Mouse (Mus musculus): ENCODE results near the gene Lta. TPM values are rescaled to one million over a fixed set of nuclear protein-coding genes. Genes with fewer than 3 reads are reported as not detected.
A peak's percentile ranks its signal among the peaks of the same experiment; 100 is the strongest.

Gene Lta
- polyA plus RNA-seq, 1 experiment from 2014 or later, result not detected

GRCm38 (mm10) chr17:35201128-35201527 is 4.0 kb downstream of the Lta start:
- Histone ChIP-seq H3K4me1 (replicated peaks) (peaks cover 8% of the 10 kb centered on the region; the same call in 1 of the 2 replicates), H3K36me3 (no peaks in the 10 kb centered on the region), H3K4me2 (no peak overlapping the region), H3K9me3 (replicated peaks) (no peaks in the 10 kb centered on the region), H3K4me3 (no peak overlapping the region), H3K9ac (no peak overlapping the region), H3K27me3 (replicated peaks) (peaks cover 76% of the 10 kb centered on the region), H3K27ac (ENCODE audit: poor library complexity, severe bottlenecking) (no peak overlapping the region)
- ATAC-seq (ENCODE audit: insufficient number of reproducible peaks, low FRiP score), result no peak
- 52% methylated on average over 11 of the region's 11 CpGs for WGBS

- Histone ChIP-seq H3K4me3 (no peak overlapping the region), H3K4me1 (replicated peaks) (peaks cover 16% of the 10 kb centered on the region), H3K36me3 (no peaks in the 10 kb centered on the region), H3K9ac (no peak overlapping the region), H3K9me3 (replicated peaks) (no peaks in the 10 kb centered on the region), H3K27me3 (replicated peaks) (peaks cover 81% of the 10 kb centered on the region), H3K27ac (ENCODE audit: poor library complexity, severe bottlenecking) (no peak overlapping the region), H3K4me2 (no peak overlapping the region)
- 68% methylated on average over 11 of the region's 11 CpGs for WGBS
- no peak for ATAC-seq (ENCODE audit: insufficient number of reproducible peaks, low FRiP score)
Measured at GRCm38 (mm10) chr17:35200398-35200797, 4.8 kb downstream of the Lta start.

GRCm38 (mm10) chr17:35198946-35199345 is 6.2 kb downstream of the Lta start:
- peaks cover 19% of the 10 kb centered on the region for H3K4me1 ChIP-seq (replicated peaks)
- WGBS, result 30% methylated on average over 8 of the region's 8 CpGs

GRCm38 (mm10) chr17:35198029-35198428 is 7.1 kb downstream of the Lta start:
- WGBS, result 55% methylated on average over 7 of the region's 7 CpGs
- H3K9ac ChIP-seq, result no peak overlapping the region
- H3K27me3 ChIP-seq (replicated peaks), result peaks cover 81% of the 10 kb centered on the region
- H3K27ac ChIP-seq (ENCODE audit: poor library complexity, severe bottlenecking), result no peak overlapping the region
- H3K9me3 ChIP-seq (replicated peaks), result no peaks in the 10 kb centered on the region
- H3K36me3 ChIP-seq, result no peaks in the 10 kb centered on the region
- peaks cover 19% of the 10 kb centered on the region for H3K4me1 ChIP-seq (replicated peaks)
- no peak overlapping the region for H3K4me3 ChIP-seq
- no peak overlapping the region for H3K4me2 ChIP-seq
- ATAC-seq (ENCODE audit: insufficient number of reproducible peaks, low FRiP score), result no peak

More at GRCm38 (mm10) chr17:35198946-35199345, 6.2 kb downstream of the Lta start:
- no peak overlapping the region for H3K4me2 ChIP-seq
- no peak for ATAC-seq (ENCODE audit: insufficient number of reproducible peaks, low FRiP score)
- no peak overlapping the region for H3K27ac ChIP-seq (ENCODE audit: poor library complexity, severe bottlenecking)
- H3K4me3 ChIP-seq, result no peak overlapping the region
- H3K9ac ChIP-seq, result no peak overlapping the region
- no peaks in the 10 kb centered on the region for H3K36me3 ChIP-seq
- peaks cover 82% of the 10 kb centered on the region for H3K27me3 ChIP-seq (replicated peaks)
- no peaks in the 10 kb centered on the region for H3K9me3 ChIP-seq (replicated peaks)

- H3K4me2 ChIP-seq, result no peak overlapping the region
- no peak for ATAC-seq (ENCODE audit: insufficient number of reproducible peaks, low FRiP score)
- H3K4me1 ChIP-seq (replicated peaks), result peaks cover 19% of the 10 kb centered on the region
- 45% methylated on average over 5 of the region's 6 CpGs for WGBS
- H3K9ac ChIP-seq, result no peak overlapping the region
- H3K36me3 ChIP-seq, result no peaks in the 10 kb centered on the region
- no peak overlapping the region for H3K4me3 ChIP-seq
- H3K9me3 ChIP-seq (replicated peaks), result no peaks in the 10 kb centered on the region
- peaks cover 72% of the 10 kb centered on the region for H3K27me3 ChIP-seq (replicated peaks)
- H3K27ac ChIP-seq (ENCODE audit: poor library complexity, severe bottlenecking), result no peak overlapping the region
Measured at GRCm38 (mm10) chr17:35197126-35197525, 8.0 kb downstream of the Lta start.

GRCm38 (mm10) chr17:35196321-35196641 is 8.9 kb downstream of the Lta start:
- Histone ChIP-seq H3K27ac (ENCODE audit: poor library complexity, severe bottlenecking) (no peak overlapping the region), H3K36me3 (no peaks in the 10 kb centered on the region), H3K4me2 (peak overlapping the region; percentile 84), H3K9ac (peak overlapping the region; percentile 50; the same call in 1 of the 2 replicates), H3K4me1 (replicated peaks) (peaks cover 19% of the 10 kb centered on the region), H3K27me3 (replicated peaks) (peaks cover 64% of the 10 kb centered on the region), H3K4me3 (peak overlapping the region; percentile 48), H3K9me3 (replicated peaks) (no peaks in the 10 kb centered on the region)
- ATAC-seq (ENCODE audit: insufficient number of reproducible peaks, low FRiP score), result no peak
- WGBS, result 31% methylated on average over 9 of the region's 9 CpGs

- peak overlapping the region; percentile 84 for H3K4me2 ChIP-seq
- peak overlapping the region; percentile 50 for H3K9ac ChIP-seq
- H3K27ac ChIP-seq (ENCODE audit: poor library complexity, severe bottlenecking), result no peak overlapping the region
- H3K36me3 ChIP-seq, result no peaks in the 10 kb centered on the region
- no peaks in the 10 kb centered on the region for H3K9me3 ChIP-seq (replicated peaks)
- WGBS, result 1% methylated on average over 66 of the region's 66 CpGs
- H3K4me3 ChIP-seq, result peak overlapping the region; percentile 48
- ATAC-seq (ENCODE audit: insufficient number of reproducible peaks, low FRiP score), result peak; percentile 86
- H3K4me1 ChIP-seq (replicated peaks), result peaks cover 19% of the 10 kb centered on the region
- H3K27me3 ChIP-seq (replicated peaks), result peaks cover 59% of the 10 kb centered on the region
Measured at GRCm38 (mm10) chr17:35195631-35196320, 9.4 kb downstream of the Lta start.

- peak overlapping the region; percentile 50 for H3K9ac ChIP-seq
- peaks cover 51% of the 10 kb centered on the region for H3K27me3 ChIP-seq (replicated peaks)
- peak overlapping the region; percentile 84 for H3K4me2 ChIP-seq
- no peak overlapping the region for H3K27ac ChIP-seq (ENCODE audit: poor library complexity, severe bottlenecking)
- ATAC-seq (ENCODE audit: insufficient number of reproducible peaks, low FRiP score), result 0 out of 2 replicates have a peak, but pooled peaks have one; percentile 23
- WGBS, result 29% methylated on average over 19 of the region's 19 CpGs
- no peaks in the 10 kb centered on the region for H3K36me3 ChIP-seq
- H3K4me3 ChIP-seq, result peak overlapping the region; percentile 48
- no peaks in the 10 kb centered on the region for H3K9me3 ChIP-seq (replicated peaks)
- peaks cover 19% of the 10 kb centered on the region for H3K4me1 ChIP-seq (replicated peaks)
Measured at GRCm38 (mm10) chr17:35194844-35195630, 10.1 kb downstream of the Lta start.

- no peak within 1 kb of the TSS for H3K27ac ChIP-seq (ENCODE audit: poor library complexity, severe bottlenecking)
- 52% methylated on average over 28 of the region's 28 CpGs for WGBS
- peak; percentile 27; the same call in 1 of the 2 replicates for ATAC-seq (ENCODE audit: insufficient number of reproducible peaks, low FRiP score)
Measured at GRCm38 (mm10) chr17:35193881-35194843, 11.0 kb downstream of the Lta start, which contains the start of gene Ltb. TSS of gene Ltb (plus strand) at chr17:35194439.

GRCm38 (mm10) chr17:35192924-35193323 is 12.2 kb downstream of the Lta start:
- H3K4me1 ChIP-seq (replicated peaks), result peaks cover 22% of the 10 kb centered on the region
- no peak overlapping the region for H3K9ac ChIP-seq
- WGBS, result 71% methylated on average over 5 of the region's 5 CpGs
- H3K4me2 ChIP-seq, result no peak overlapping the region
- H3K27ac ChIP-seq (ENCODE audit: poor library complexity, severe bottlenecking), result no peak overlapping the region
- no peaks in the 10 kb centered on the region for H3K36me3 ChIP-seq
- H3K27me3 ChIP-seq (replicated peaks), result peaks cover 41% of the 10 kb centered on the region
- H3K9me3 ChIP-seq (replicated peaks), result no peaks in the 10 kb centered on the region
- ATAC-seq (ENCODE audit: insufficient number of reproducible peaks, low FRiP score), result no peak
- H3K4me3 ChIP-seq, result no peak overlapping the region

More at GRCm38 (mm10) chr17:35193881-35194843, 11.0 kb downstream of the Lta start, which contains the start of gene Ltb:
- Histone ChIP-seq H3K9me3 (replicated peaks) (no peaks in the 10 kb centered on the region), H3K36me3 (no peaks in the 10 kb centered on the region), H3K4me3 (peak within 1 kb of the TSS; percentile 48; the same call in 1 of the 2 replicates), H3K9ac (0 out of 2 replicates have a peak within 1 kb of the TSS, but pooled peaks have one; percentile 3), H3K4me1 (replicated peaks) (peaks cover 20% of the 10 kb centered on the region), H3K27me3 (replicated peaks) (peaks cover 44% of the 10 kb centered on the region), H3K4me2 (peak within 1 kb of the TSS; percentile 84)

Data from heart, embryonic 12.5 days (tissue).